In genomic region chr17:48345824-48346223, GRCm38 (mm10) we compare ENCODE assay signal across 15 mouse cellular contexts. TPM values are rescaled to one million over a fixed set of nuclear protein-coding genes. Genes with fewer than 3 reads are reported as not detected.
"Had no signal": no experiment of that assay in that cellular context is flagged by ENCODE, and none has a peak within 500 bp of the region (broad histone marks: within the 10 kb centered on the region; RNA-seq: fewer than 3 reads in every experiment).

No protein-coding gene starts in this region.

- H3K27me3 ChIP-seq: liver, embryonic 13.5 days; midbrain, embryonic 12.5 days; midbrain, embryonic 15.5 days; neural tube, embryonic 12.5 days; neural tube, embryonic 15.5 days; stomach, embryonic 15.5 days had no signal

- H3K9ac ChIP-seq: liver, embryonic 13.5 days; midbrain, embryonic 12.5 days; midbrain, embryonic 15.5 days; neural tube, embryonic 12.5 days; neural tube, embryonic 15.5 days; stomach, embryonic 15.5 days had no signal

- DNase-seq: kidney, adult 18-20 months; kidney, adult 9 months; kidney, postnatal 14 days; kidney, postnatal 4 days; liver, embryonic 13.5 days; lung, postnatal 14 days; right cerebral cortex, adult 18-20 months; right cerebral cortex, postnatal 25 days; spleen, adult 18-20 months; thymus, postnatal 25 days had no signal

- H3K4me2 ChIP-seq: liver, embryonic 13.5 days; midbrain, embryonic 12.5 days; midbrain, embryonic 15.5 days; neural tube, embryonic 12.5 days; neural tube, embryonic 15.5 days; stomach, embryonic 15.5 days had no signal

- ATAC-seq: midbrain, embryonic 15.5 days had no signal

- H3K36me3 ChIP-seq: liver, embryonic 13.5 days; midbrain, embryonic 12.5 days; midbrain, embryonic 15.5 days; neural tube, embryonic 12.5 days; neural tube, embryonic 15.5 days; stomach, embryonic 15.5 days had no signal

- H3K4me1 ChIP-seq: midbrain, embryonic 12.5 days; midbrain, embryonic 15.5 days; neural tube, embryonic 12.5 days; neural tube, embryonic 15.5 days; stomach, embryonic 15.5 days had no signal

- H3K27ac ChIP-seq: liver, embryonic 13.5 days; midbrain, embryonic 12.5 days; midbrain, embryonic 15.5 days; neural tube, embryonic 12.5 days; neural tube, embryonic 15.5 days; stomach, embryonic 15.5 days had no signal

- H3K4me3 ChIP-seq: liver, embryonic 13.5 days; midbrain, embryonic 12.5 days; midbrain, embryonic 15.5 days; neural tube, embryonic 12.5 days; neural tube, embryonic 15.5 days; stomach, embryonic 15.5 days had no signal

- H3K9me3 ChIP-seq: liver, embryonic 13.5 days; midbrain, embryonic 12.5 days; midbrain, embryonic 15.5 days; neural tube, embryonic 12.5 days; neural tube, embryonic 15.5 days; stomach, embryonic 15.5 days had no signal

RNA-seq across cellular contexts. Expression of gene B430306N03Rik, which starts 29.9 kb away (rescaled TPM):
- polyA plus RNA-seq: neural tube, embryonic 12.5 days had no signal

RNA-seq across cellular contexts. Expression of gene Treml2, which starts 46.5 kb away (rescaled TPM):
- polyA plus RNA-seq: midbrain, embryonic 15.5 days had no signal
